Mouse (Mus musculus) ovary, postnatal 10 days (tissue): Measurements from ENCODE around the gene Card11.

Experiments used
- DNase-seq: peaks from one replicate; pipeline ENCODE4 v3.0.0; 2022; ENCODE audit warnings: low spot score

The Card11 gene

DNA sequence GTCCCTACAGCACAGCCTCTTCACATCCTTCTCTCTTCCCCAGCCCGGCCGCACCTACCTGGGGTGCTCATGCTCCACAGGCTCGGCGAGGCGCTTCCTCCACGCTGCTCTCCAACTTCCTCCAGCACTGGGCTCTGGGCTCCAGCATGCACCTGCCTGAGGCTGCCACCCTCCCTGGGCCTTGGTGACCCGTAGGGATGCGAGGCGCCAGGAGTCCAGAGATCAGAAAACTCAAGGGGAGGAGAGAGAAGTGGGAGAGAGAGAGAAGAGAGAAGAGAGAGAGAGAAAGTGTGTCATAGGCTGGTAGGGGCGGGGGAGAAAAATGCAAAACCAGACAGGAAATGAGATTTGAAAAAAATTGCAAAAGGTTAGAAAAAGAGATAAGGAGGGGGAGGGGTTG lies at the start of gene Card11:
TSS of gene Card11 (minus strand) at position 234 of the 400 bp plus-strand sequence.
- DNase-seq, result no peak

DNA sequence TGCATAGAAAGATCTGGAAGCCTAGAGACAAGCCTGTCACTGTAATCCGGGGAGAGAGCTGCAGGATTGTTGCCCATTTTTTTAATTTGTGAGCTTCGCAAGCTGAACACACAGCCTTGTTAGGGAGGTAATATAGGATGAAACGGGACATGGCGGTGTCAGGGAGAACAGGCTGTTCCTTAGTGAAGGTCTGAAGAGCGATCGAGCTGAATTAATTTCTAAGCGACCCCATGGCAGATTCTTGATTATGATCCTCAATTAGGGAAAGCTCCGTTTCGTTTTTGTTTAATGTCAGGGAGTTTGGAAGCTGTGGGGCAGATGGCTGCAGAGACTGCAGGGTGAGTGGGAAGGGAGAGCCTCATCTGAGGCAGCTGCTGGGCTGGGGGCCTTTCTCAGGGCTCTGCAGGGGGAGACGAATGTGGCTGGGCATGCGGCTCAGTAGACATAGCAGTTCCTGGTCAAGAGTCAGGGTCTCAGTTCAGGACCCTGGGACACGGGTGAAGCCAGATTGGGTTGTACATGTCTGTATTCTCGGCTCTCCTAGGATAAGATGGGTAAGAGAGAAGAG lies 47.4 kb upstream of the Card11 start:
- DNase-seq, result no peak

DNA sequence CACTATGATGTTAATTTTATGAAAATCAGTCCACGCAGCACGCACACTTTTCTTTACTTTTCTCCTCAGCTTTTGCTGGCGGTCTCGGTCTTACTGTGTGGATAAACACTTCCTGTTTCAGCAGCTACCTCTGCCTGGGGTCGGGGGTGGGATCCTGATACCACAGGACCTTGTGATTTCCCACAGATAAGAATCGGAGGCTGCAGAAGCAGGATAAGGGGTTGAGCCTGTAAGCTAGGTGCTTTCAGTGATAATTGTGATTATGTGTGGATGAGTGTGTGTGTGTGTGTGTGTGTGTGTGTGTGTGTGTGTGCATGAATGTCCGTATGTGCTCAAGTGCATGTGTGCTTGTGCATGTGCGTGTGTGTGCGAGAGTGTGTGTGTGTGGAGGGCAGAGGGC lies 44.6 kb upstream of the Card11 start:
- no peak for DNase-seq

DNA sequence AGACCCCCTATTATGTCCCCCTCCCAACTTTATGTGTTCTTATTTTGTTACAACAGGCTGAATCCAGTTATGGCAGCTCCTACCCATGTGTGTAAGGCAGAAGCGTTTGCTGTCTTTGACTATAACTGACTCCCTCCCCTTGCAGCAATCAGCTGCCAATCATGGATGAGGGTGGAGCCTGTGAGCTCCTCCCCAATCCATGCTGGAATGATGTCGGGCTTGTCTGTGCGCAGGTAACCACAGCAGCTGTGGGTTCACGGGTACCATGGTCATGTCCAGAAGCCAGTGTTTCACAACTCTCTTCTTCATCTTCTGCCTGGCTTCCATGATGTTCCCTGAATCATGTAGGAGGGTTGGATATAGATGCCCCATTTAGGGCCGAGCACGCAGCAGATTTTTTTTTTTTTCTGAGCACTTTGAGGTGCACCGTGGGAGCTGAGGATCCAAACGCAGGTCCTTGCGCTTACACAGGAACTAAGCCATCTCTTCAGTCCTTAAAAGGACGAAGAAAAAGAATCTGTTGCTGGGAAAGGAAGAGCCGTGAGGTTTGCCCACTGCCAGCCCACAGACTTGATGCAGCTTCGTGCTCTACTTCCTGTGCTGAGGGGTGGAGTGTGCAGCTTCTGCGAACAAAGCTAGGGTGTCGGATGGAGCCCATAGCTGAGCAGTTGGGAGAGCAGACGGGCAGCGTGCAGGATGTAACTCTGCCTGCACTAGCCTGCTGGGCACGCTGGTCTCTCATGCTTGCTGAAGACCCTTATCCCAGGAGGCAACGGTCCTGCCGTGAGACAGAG lies 43.5 kb upstream of the Card11 start:
- DNase-seq, result no peak

DNA sequence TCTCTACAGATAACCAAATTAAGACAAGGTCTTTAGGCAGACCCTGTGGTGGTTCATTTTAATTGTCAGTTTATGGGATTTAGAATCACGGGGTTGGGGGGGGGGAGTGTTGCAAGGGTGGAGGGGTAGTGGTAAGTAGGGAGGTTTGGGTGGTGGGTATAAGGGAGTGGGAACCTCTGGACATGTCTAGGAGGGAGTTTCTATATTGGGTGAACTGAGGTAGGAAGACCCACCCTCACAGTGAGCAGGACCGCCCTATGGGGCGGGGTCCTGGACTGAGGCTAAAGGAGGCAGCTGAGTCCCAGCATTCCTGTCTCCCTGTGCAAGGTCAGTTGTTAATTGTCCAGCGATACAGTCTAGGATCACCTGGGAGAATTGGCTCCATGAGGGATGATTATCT lies 42.0 kb upstream of the Card11 start:
- no peak for DNase-seq

DNA sequence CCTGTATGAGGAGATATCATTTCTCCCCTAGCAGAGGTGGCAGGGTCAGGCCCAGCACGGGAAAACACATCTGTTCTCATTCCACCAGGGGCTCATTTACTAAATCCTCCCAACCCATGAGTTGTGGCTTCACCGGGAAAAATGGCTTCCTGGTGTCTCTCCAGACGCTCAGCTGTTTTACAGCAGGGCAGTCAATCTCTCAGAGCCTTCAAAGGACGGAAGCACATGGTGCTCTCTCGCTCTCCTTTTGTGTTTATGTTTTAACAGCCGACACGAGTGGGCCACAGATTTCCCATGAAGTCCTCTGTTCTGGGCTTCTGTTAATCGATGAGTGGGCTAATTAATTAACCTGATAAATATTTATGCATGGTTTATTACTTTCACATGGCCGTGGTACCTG lies 40.5 kb upstream of the Card11 start:
- no peak for DNase-seq

DNA sequence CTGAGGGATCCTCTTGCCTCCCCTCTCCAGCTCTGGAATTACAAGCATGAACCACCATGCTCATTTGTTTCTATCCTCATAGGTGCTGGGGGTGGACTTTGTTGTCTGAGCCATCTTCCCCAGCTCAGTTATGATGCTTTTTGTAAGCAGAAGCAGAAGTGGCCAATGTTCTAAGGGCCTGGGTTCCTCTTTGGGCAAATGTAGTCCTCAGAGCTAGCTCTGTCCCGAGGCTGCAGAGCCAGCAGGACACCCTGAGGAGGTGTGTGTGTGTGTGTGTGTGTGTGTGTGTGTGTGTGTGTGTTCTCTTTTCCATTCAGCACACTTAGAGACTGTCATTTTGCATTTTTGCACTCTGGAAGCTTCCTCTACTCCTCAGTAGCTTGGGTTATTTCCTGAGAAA lies 38.0 kb upstream of the Card11 start:
- DNase-seq, result no peak

DNA sequence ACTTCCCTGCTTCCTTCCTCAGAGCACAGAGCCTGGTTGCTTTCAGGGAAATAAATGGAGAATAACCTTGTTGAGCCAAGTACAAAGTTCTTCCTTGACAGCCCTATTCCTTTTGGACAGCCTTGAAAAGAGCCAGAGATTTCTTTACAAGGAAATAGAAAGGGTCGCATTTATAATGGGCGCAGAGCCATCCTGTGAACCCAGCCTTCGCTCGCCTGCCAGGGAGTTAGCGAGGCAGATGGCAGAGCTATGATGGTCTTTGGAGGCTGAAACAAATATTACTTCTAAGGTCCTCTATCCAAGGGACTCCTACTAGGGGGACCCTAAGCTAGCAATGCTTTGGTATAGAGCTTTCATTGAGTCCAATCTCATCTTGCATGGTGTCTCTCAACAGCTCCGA lies 35.0 kb upstream of the Card11 start:
- DNase-seq, result no peak

DNA sequence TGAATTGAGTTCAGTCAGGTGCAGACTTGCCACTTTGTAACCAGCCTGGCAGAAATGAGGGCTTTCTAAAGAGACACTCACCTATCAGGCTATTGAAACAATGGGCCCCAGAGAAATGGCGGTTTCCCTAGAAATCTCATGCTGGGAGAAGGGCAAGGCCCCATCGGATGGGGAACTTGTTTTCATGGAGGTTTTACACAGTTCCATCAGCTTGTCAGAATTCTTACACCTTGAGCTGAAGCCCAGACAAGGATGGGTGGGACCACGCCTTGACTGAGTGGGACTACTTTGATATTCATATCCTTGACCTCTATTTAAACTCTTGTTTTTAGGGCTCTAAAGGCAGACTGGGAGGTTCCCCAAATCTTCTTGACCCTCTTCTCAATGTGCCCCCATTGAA lies 33.9 kb upstream of the Card11 start:
- DNase-seq, result no peak

DNA sequence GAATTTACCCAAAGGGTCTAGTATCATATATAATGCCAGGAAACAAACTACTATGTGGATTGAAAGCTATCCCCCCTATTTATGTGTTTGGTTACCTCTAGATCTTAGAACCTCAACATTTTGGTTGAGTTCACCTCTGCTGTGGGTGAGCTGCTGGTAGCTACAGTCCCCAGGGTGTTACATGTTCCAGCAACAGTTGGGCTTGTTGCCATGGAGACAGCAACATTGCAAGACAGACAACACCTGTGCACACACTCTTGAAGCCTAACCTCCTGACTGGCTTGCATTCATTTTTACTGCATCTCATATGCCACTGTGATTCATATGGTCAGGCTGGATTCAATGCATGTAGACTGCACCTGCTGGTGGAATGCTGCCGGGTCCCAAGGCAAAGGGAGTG lies 32.6 kb upstream of the Card11 start:
- no peak for DNase-seq

DNA sequence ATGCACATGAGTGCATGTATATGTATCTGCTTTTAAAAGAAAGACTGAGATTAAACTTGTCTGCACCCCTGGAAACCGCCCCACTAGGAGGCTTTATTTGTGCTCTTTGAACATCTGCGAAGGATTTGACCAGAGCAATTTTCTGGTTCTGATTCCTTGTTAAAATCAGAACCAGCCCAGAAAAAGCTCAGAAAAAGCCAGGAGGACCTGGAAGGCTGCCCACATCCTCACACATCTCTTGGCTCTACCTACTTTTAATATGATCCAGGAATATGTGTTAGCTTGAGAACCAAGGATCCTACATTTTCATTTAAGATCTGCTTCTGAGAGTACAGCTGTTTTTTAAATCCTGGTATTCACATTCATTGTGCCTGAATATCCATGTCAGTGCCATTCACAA lies 29.0 kb upstream of the Card11 start:
- no peak for DNase-seq

DNA sequence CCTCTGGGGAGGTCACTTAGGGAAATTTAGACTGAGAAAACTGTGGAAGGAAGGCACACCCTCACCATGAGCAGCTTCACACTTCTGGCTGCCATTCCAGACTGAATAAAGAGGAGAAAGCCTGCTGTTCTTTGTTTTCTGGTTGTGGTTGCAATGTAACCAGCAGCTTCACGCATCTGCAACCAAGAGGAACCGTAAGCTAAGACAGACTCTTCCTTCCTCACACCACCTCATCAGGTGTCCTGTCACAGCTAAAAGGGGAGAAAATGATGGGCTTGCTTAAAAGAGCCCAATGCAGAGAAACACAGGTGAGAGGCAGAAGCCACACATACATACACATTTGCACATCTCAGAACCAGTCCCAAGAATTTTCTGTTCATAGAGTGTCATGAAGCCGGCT lies 25.3 kb upstream of the Card11 start:
- DNase-seq, result no peak

DNA sequence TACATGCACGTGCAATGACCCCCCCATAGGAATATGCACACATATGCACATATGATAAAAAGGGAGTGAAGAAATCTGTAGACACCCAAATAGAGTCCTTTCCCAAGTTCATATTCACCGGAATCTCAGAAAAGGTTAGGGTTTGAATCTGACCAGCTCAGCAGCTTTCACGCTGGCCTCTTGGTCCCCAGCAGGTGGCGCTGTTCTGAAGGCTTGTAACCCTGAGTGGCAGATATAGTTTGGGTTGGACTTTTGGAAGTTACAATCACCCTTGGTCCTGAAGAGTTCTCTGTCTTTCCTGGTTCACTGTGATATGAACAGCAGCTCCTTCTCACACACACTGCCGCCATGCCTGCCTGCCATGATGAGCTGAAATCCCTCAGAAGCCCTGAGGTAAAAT lies 24.1 kb upstream of the Card11 start:
- DNase-seq, result no peak

DNA sequence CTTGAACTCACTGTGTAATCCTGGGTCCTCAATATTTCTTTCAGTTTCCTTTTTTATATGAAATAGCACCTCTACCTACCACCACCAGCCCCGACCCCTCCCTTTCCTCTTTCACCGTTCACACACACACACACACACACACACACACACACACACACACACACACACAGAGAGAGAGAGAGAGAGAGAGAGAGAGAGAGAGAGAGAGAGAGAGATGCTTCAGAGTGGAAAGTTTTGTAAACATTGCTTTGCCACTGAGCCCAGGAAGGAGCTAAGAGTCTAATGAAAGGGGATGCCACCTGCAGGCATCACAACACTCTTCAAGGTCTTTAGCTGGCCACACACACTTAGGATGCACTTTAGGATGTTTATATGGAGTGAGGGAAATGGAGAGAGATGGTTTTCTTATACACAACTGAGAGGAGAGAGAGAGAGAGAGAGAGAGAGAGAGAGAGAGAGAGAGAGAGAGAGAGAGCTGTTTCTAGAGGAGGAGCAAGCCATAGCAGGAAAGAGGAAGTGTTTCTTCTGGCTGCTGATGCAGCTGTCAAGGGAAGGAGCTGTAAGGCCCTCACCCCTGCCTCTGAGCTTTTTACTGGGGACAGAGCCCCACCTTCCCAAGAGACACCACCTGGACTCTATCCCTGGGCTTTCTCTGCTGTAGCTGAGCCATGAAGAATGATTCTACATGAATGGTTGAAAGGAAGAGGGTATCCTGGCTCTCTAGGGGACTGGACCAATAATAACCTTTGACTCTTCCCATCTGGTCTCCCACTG lies 17.7 kb upstream of the Card11 start:
- DNase-seq, result no peak

DNA sequence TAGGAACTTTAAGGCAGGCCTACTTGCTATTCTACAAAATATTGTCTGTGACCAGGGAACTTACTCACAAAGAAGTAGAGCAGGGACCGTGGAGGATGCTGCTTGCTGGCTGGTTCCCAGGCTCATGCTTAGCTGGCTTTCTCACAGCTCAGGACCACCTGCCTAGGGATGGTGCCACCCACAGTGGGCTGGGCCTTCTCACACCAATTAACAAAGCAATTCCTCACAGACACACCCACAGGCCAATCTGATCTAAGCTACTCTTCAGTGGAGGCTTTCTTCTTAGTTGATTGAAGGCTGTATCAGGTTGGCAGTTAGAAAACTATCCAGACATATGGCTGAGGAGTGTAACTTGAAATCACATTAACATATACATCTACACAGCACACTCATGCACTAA lies 15.7 kb upstream of the Card11 start:
- no peak for DNase-seq

DNA sequence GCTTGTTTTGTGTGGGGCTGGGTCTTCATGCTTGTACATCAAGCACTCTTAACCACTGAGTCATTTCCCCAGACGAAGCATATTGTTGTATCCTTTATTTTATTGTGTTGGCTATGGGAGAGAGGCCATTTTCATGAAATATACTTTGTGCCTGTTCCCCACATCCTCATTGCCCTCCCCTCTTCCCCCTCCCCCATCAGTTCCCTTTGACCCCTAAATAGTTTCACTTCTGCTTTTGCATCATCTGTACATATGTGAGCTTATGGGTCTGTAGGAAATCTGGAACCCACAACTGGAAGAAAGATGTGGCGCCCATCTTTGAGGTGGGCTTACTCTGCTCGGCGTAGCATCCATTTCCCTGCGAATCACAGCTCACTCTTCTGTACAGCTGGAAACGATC lies 13.8 kb upstream of the Card11 start:
- DNase-seq, result no peak

DNA sequence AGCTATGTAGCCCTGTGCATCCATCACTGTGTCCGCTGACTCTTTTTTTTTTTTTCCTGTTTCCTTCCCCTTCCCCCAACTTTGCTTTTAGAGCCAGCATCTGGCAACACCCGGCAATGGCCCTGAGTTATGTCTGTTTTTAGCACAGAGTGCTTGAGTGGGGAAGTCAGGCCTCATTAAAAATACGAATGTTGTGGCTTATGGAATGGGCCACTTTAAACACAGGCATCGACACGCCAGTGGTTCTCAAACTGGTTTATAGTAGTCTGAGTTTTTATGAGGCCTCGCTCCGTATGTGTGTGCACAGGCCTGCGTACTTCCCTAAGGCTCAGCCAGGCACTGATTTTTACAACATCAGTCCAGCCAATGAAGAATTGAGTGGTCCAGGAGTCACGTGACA lies 13.1 kb upstream of the Card11 start:
- no peak for DNase-seq

DNA sequence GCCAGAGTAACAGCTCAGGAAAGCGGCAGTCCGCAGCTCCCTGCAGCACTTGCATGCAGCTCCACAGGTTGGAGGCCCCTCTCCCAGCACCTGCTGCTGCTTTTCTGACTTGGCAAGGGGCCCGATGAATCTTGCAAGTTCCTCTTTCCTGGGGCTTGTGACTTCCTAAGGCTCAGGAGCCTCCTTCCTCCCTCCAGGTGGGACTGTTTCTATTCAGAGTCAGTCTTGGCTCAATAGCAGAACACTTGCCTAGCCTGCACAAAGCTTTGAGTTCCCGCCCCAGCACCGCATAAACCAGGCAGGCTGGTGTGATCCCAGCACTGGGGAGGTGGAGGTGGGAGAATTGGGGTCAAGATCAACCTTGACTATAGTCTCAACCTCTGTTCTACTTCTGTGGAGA lies 5.1 kb upstream of the Card11 start:
- DNase-seq, result no peak

DNA sequence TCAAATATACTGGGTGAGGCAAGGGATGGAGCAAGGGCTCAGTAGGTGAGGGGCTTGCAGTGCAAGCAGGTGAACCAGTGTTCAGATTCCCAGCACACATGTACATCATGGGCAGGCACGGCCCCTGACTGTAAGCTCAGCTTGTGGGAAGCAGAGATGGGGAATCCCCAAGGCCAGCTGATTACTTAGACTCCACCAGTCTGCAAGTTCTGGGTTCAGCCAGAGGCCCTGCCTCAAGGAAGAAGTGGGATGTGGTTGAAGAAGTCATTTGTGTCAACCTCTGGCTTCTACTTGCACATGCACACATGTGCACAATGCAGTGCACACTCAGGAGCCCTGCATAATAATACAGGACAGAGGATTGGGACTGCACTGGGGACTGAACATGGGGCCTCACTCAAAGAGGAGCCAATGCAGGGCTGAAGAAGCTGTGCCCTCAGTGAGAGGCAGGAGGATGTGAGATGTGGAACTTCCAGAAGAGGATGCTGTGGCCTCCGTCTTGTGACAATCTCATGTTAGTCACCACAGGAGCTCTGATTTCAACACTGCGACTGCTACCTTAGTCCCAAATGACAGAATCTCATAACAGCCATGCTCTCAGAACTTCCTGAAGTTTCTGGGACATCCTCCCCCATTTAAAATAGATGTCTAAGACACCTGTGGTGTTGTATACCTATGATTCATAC lies 3.8 kb upstream of the Card11 start:
- DNase-seq, result no peak

DNA sequence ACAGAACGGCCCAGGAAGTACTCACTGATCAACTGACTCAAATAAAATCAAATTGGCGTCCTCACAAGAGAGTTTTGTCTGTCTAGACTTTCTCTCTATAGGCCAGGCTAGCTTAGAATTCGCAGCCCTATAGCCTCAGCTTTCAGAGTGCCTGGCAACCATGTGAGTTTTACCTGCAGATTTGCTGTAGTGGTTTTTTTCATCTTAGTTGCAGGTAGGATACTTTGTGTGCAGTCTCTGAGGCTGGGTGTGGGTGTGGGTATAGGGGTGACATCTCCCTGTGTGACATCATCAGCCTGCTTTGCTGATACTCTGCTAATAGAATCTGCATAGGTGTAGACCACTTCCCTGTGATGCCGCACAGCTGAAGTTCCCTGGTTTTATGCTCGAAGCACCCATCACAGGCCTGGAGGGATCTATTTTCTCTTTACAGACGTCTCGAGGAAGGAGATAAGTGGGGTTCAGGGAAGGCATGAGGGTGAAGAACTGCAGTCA lies 1.2 kb downstream of the Card11 start:
- DNase-seq, result no peak

DNA sequence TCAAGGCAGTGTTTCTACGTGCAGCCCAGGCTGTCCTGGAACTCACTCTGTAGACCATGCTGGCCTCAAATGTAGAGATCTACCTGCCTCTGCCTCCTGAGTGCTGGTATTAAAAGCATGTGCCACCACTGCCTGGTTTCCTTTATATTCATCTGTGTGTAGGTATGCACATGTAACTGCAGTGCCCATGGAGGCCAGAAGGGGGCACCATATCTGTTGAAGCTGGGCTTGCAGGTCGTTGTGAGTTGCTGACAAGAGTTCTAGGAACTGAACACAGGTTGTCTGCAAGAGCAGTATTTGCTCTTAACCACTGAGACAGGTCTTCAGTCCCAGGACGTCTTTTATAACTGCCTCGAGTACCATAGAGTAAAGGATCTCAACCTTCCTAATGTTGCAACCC lies 2.6 kb downstream of the Card11 start:
- DNase-seq, result no peak
